Mouse (Mus musculus) brain, embryonic 14.5 days (tissue): ENCODE measurements around the gene Ankrd9.

Experiments used
- CTCF ChIP-seq: fragments of 200-500 bp; IDR thresholded peaks from 2 replicates; pipeline ENCODE4 v1.5.1; 2012; ENCODE audit warnings: inconsistent platforms, mild to moderate bottlenecking, moderate library complexity, borderline replicate concordance; ENCODE audit not compliant: insufficient read depth, insufficient read length; ENCODE audit errors: extremely low read depth
- POLR2A ChIP-seq: fragments of 200-500 bp; IDR thresholded peaks from 2 replicates; pipeline ENCODE4 v1.6.1; 2012; ENCODE audit warnings: mild to moderate bottlenecking, inconsistent platforms, borderline replicate concordance; ENCODE audit not compliant: poor library complexity, insufficient read depth, insufficient read length, severe bottlenecking; ENCODE audit errors: extremely low read depth

GRCm38 (mm10) chr12:110977345-110977733, 1.5 kb downstream of the Ankrd9 start:
- no peak for TF ChIP-seq CTCF
- no peak for TF ChIP-seq POLR2A
